Mouse (Mus musculus) c-Kit-positive CD71-positive TER-119-negative erythroid progenitor cells, embryonic 14.5 days (primary cell): ENCODE results near the gene Dedd2.

ENCODE experiments used
- DNase-seq: peaks from one replicate; pipeline ENCODE4 v3.0.0-alpha.2; 2013; ENCODE audit warnings: low read depth

Dedd2 gene

DNA sequence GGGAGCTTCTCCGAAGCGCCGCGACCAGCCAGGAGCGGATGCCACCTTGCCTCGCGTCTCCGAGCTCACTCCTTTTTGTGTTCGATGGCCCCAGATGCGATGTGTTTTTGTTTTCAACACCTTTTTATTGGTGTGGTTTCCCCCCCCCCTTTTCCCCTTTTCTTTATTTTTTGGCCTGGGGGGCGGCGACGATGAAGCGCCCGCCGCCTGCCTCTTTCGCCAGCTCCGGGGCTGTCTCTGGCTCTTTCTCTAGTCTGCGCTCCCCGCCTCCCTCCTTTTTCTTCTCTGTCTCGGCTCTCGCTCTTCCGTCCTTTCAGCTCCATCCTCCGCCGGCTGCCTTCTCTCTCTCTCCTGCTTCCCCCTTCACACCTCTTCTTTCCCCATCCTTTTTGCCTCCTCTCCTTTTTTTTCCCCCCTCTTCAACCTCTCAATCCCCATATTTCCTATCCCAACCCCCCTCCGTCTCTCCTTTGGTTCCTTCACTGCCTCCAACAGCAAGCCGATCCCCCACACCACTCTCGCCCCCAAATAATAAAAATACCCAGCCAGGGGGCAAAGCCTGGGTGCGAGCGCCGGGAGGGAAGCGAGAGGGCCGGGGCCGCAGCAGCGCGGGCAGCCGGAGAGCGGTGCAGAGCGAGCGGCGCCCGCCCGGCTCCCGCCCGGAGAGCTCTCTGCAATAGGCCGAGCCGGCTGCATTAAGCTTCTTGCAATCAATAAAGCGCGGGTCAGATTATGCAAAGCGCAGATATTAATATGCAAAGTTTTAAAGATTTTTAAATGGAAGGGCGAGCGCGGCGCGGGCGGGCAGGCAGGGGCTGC, 41.4 kb downstream of the Dedd2 start:
- DNase-seq, result no peak

DNA sequence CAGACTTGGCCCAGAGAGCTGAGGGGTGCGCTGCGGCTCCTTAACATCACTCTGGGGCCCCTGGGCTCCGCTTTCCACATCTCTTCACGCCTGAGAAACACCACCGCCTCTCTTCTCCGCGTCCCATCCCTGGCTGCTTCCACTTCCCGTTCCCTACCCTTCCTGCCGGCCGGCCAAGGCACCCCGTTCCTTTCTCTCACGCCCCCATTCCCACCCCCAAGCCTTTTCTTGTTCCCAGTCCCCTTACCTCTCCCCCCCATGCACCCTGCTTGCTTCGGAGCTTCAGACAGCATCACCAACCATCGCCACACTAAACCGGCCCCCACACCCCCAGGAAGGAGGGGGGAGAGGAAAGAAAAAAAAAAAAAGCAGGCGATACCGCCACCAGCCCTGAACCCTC, 42.1 kb downstream of the Dedd2 start:
- DNase-seq, result no peak

DNA sequence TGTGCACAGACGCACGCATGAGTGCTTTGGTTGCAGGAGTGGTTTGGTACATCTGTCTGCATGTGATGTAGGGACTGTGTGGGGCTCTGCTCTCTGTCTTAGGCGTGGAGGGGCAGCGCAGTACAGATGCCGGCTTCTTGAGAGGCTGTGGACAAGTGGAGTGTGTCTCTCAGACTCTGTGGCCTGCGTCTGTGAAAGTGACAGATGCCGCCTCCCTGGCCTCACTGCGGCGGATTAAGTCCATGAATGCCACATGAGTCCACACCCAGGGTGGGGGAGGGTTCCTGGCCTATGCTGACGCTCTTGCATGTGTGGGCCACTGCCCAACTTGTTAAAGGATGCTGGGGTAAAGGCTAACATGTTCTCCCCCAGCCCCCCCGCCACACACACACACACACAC, 46.1 kb downstream of the Dedd2 start:
- DNase-seq, result no peak

DNA sequence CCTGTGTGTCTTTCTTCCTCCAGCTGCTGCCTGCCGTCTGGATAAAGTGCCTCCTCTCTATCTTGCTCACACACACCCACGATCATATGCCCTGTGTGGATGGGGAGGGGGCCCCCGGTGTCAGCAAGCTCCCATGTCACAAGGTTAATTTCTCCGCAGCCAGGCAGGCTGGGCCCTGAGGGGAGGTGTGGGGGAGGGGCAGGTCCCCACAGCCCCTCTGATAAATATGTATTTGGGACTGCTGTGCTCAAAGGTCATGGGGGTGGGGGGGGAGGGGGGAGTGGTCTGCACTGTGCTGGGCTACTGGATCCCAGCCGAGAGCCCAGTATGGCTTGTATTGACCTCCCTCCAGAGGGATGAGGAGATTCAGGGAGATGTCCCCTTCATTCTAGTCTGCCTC, 47.7 kb downstream of the Dedd2 start:
- DNase-seq, result no peak

DNA sequence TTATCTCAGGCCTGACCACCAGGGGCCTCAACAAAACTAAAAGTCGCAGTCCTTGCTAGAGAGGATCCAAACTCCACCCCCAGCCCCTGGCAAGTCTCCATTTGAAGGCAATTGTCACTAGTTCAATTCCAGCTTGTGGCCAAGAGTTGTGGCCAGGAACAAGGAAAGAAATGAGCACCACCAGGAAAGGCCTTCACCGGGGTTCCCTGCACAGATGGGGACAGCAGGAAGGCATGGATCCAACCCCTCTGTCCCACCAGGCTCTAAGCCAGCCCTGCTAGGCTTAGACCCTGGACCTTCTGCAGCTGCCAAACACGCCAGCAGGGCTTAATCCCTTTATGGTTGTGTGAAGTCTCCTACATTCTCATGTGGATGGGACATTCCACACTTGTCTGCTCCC, 49.8 kb downstream of the Dedd2 start:
- DNase-seq, result no peak

DNA sequence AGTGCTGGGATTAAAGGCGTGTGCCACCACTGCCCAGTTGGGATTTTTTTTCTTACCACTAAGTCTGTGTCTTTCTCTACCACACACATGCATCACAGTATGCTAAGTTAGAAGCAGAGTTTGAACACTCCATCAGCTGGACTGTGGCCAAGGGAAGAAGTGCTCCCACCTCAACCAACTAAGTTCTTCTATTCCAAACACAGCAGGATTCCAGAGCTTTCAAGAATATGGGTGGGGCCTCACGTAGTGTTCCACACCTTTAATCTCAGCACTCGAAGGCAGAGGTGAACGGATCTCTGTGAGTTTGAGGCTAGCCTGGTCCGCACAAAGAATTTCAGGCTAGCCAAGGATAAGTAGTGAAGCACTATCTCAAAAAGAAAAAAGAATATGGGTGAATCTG, 54.3 kb downstream of the Dedd2 start:
- DNase-seq, result no peak

DNA sequence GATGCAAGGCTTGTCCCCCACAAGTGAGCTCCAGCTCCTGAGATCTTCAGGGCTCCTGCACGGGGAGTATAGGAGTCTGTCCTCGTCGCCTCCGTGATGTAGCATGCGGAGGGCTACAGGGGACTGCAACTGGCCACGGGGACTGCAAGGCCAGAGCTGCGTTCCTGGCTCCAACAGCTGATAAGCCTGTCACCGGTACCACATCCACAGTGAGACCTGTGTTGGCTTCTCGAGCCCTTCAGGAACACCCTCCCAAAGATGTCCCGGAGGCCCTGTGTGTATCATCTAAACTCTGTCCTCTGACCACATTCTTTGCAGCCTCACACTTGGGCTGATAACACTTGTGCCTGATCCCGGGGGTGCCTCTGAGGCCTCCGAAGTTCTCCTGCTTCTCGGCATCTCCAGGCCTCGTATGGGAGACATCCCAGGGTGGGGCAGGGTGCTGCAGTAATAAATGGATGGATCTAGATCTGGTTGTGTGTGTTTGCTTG, 64.2 kb downstream of the Dedd2 start:
- no peak for DNase-seq

DNA sequence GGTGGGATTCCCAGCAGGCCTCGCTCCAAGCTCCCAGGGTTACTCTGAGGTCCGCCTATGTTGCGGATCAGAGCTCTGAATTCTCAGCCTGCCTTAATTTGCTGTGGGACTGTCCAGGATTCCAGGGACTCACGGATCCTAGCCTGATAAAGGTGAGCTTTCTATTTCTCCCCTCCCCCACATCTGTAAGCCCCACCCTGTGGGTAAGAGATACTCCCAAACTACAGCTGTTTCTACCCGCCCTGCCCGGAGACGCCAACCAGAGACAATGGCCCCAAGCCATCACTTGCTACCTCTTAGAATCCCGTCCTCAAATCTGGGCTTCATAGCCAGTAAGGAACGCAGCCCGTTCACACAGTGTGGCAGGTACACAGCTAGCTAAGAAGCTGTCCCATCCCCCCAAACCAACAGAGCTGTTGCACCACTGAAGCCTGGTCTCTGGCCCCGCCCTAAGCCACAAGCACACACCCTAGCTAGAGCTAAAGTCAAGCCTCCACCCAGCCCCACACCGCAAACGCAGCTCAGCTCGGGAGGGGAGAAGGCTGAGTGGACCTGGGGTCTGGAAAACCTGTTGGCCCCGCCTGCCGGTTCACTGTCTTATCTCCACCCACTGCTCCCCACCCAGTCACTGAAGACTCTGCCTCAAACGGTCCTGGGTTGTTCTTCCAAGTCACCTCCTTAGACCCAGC, 64.8 kb downstream of the Dedd2 start:
- peak; percentile 69 for DNase-seq

DNA sequence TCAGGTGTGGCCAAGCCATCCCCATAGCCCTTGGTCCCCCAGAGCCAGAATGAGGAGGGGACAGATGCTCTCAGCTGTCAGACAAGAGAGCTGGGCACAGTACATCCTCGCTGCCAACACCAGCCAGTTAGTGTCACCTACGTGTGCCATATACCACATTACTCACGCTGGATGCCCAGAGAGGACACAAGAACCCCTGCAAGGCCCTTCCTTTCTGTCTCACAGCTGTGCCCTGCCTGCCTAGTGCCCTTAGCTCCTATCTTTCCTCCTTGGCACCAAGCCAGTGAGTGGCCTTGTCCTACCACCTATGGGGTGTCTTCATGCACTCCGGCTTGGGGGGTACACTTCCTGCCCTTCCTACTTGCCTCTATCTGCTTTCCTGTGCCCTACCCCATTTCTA, 65.8 kb downstream of the Dedd2 start:
- DNase-seq, result no peak

DNA sequence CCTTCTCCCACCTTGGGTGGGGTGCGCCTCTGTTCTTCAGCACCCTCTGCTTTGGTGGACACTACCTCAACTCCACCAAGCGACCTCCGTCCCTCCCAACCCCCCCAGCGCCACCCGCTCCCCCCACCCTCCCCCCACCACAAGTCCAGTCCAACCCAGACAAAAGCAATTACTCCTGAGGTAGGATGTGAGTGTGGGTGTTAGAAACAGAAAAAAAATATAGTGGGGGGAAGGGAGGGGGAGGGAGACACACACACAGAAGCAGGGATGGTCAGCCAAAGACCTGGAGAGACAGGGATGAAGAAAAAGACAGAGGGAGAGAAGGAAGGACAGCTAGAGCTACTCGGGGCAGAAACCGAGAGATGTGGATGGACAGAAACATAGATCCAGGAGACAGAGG, 66.6 kb downstream of the Dedd2 start:
- DNase-seq, result no peak

DNA sequence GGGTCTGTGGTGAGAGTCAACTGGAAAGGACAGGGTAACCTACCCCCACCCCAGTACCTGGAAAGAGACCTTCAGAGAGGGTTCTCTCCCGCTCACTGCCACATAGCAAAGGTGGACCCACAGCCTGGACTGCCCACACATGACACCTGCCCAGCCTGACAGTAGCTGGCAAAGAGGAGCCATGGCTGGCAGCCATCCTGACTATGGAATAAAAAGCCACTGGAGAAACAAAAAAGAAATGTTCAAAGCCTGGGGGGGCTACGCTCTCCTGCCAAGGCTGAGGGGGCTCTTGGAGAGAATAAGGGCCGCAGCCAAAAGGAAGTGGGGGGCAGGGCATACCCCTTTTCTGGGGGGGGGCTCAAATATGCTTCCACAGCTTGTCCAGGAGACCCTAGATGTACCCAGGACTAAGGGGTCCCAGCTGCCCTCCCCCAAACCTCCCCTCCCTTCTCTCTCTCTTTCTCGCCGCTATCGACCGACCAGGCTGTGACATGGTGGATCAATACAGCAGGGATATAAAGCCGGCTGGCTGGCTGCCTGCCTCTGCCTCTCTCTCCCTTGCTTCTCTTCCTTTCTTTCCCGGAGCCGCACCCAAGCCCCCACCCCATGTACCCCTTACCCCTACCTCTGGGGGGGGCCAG, 68.4 kb downstream of the Dedd2 start:
- no peak for DNase-seq

DNA sequence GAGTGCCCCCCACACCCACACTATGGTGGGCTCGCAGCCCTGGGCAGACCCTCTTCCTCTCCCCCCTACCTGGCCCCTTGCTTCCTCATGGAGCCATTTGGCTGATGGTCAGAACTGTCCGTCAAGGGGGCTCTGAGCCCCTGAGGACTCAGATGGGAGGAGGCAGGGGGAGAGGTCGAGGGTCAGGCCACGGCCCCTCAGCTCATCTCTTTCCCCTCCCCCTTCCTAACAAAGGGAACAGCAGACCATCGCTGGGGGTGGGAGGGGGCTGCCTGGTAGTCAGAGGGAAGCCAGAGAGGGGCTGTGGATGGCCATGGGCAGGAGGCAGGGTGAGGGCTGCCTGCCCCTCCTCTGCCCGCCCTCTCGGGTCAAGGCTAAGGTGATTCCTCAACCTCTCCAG, 69.4 kb downstream of the Dedd2 start:
- no peak for DNase-seq

DNA sequence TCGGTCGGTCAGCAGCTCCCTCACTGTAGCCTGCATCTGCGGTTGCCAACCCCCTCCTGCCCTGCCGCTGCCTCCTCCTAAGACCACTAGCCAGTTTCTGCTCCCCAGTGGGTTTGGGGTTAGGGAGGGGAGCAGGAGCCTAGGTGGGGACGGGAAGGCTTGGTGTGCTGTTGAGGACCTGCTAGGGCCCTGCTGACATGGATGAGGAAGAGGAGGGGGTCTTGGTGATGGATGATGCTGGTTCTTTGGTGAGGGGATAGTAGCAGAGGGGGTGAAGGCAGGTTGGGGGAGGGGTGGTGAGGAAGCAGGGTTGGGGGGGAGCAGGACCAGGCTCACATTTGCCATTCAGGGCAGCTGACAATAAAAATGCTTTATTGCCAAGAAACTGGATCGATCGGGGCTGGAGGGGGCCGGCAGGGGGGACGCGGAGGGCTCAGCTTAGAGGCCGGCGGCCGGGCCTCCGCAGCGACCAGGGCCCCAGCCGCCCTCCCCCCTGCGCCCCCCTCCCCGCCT, 70.2 kb downstream of the Dedd2 start:
- DNase-seq, result no peak
